Comparison of ENCODE assay signal across 41 mouse cellular contexts in the genomic region with DNA sequence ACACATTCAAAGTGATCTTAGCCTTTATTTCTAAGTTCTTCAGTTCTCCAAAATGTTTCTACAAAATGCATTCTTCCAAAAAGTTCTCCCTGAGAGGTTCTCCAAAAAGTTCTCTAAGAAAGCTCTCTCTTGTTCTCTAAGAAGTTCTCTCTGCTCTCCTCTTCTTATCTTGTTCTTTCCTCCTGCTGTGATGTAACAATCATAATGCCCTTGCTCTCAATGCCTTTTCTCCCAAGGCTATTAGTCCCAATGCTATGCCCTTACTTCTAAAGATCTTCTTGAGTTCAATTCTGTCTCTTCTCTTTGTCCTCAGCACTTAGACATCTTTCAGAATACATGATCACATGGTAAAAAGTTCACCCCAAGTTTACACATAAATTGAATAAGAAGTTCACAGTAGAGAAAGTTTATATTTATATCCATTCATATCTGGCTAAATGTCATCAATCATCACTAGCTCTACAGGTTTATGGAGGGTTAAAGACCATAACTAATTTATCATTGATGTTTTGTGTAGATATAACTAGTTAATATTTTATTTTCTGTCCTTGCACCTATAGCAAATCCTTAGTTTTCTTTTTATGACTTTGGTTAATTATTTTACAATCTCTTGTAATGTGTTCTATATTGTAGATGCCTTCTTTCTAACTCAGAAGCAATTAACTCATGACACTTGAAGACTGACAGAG. TPM values are rescaled to one million over a fixed set of nuclear protein-coding genes. Genes with fewer than 3 reads are reported as not detected.
"Had no signal": no experiment of that assay in that cellular context is flagged by ENCODE, and none has a peak within 500 bp of the region (broad histone marks: within the 10 kb centered on the region; RNA-seq: fewer than 3 reads in every experiment).

No protein-coding gene starts in this region.

- H3K9me3 ChIP-seq: heart, embryonic 10.5 days; heart, embryonic 13.5 days; heart, embryonic 15.5 days; hindbrain, embryonic 10.5 days; hindbrain, embryonic 12.5 days; hindbrain, embryonic 13.5 days; hindbrain, embryonic 15.5 days; kidney, embryonic 15.5 days had no signal

- H3K4me2 ChIP-seq: heart, embryonic 11.5 days; heart, embryonic 12.5 days; heart, embryonic 13.5 days; heart, embryonic 15.5 days; hindbrain, embryonic 12.5 days; hindbrain, embryonic 13.5 days; hindbrain, embryonic 14.5 days; hindbrain, embryonic 15.5 days; kidney, embryonic 15.5 days had no signal

- H3K4me3 ChIP-seq: heart, embryonic 10.5 days; heart, embryonic 12.5 days; heart, embryonic 13.5 days; heart, embryonic 15.5 days; hindbrain, embryonic 10.5 days; hindbrain, embryonic 12.5 days; hindbrain, embryonic 13.5 days; hindbrain, embryonic 15.5 days; kidney, embryonic 15.5 days; layer of hippocampus, adult 2 months; left cerebral cortex, adult 2 months had no signal

- ATAC-seq: hindbrain, embryonic 16.5 days; hindbrain, postnatal 0 days; inflammation-experienced regulatory T-cells, adult 6 months had no signal

- H3K27me3 ChIP-seq: heart, embryonic 12.5 days; heart, embryonic 13.5 days; heart, embryonic 15.5 days; hindbrain, embryonic 12.5 days; hindbrain, embryonic 13.5 days; hindbrain, embryonic 15.5 days; kidney, embryonic 15.5 days had no signal

- H3K9ac ChIP-seq: heart, embryonic 12.5 days; heart, embryonic 13.5 days; heart, embryonic 15.5 days; hindbrain, embryonic 12.5 days; hindbrain, embryonic 13.5 days; hindbrain, embryonic 14.5 days; hindbrain, embryonic 15.5 days; kidney, embryonic 15.5 days had no signal

- DNase-seq: heart, postnatal 10 days; heart, postnatal 14 days; heart, postnatal 36 days; heart, postnatal 4 days; kidney, adult 11 months; kidney, adult 18-20 months; kidney, adult 2 months; kidney, adult 8-10 months; kidney, adult 9 months; kidney, postnatal 10 days; kidney, postnatal 14 days; kidney, postnatal 25 days; kidney, postnatal 36 days; kidney, postnatal 4 days; layer of hippocampus, adult 9-11 months; layer of hippocampus, postnatal 36 days had no signal

- H3K4me1 ChIP-seq: heart, embryonic 10.5 days; heart, embryonic 12.5 days; heart, embryonic 13.5 days; heart, embryonic 15.5 days; hindbrain, embryonic 10.5 days; hindbrain, embryonic 12.5 days; hindbrain, embryonic 13.5 days; hindbrain, embryonic 15.5 days; kidney, embryonic 15.5 days had no signal

- H3K27ac ChIP-seq: heart, embryonic 10.5 days; heart, embryonic 13.5 days; heart, embryonic 15.5 days; hindbrain, embryonic 10.5 days; hindbrain, embryonic 12.5 days; hindbrain, embryonic 13.5 days; hindbrain, embryonic 14.5 days; hindbrain, embryonic 15.5 days; hindbrain, postnatal 0 days; kidney, embryonic 15.5 days; kidney, postnatal 0 days; layer of hippocampus, adult 2 months; left cerebral cortex, adult 2 months had no signal

- H3K36me3 ChIP-seq: heart, embryonic 10.5 days; heart, embryonic 12.5 days; heart, embryonic 13.5 days; heart, embryonic 15.5 days; hindbrain, embryonic 10.5 days; hindbrain, embryonic 12.5 days; hindbrain, embryonic 13.5 days; hindbrain, embryonic 15.5 days; kidney, embryonic 15.5 days had no signal

RNA-seq across cellular contexts. Expression of gene Olfr1406, which starts 16.1 kb away (rescaled TPM):
- polyA plus RNA-seq: heart, embryonic 10.5 days; heart, embryonic 11.5 days; heart, embryonic 12.5 days; heart, embryonic 13.5 days; heart, embryonic 14.5 days; heart, embryonic 15.5 days; heart, embryonic 16.5 days; heart, postnatal 0 days; hindbrain, embryonic 10.5 days; hindbrain, embryonic 11.5 days; hindbrain, embryonic 12.5 days; hindbrain, embryonic 13.5 days; hindbrain, embryonic 14.5 days; hindbrain, embryonic 15.5 days; hindbrain, embryonic 16.5 days; hindbrain, postnatal 0 days; inflammation-experienced regulatory T-cells, adult 6 months; intestine, embryonic 14.5 days; kidney, adult 2 months; kidney, embryonic 14.5 days; kidney, embryonic 15.5 days; kidney, embryonic 16.5 days; kidney, postnatal 0 days; large intestine, adult 2 months had no signal

RNA-seq across cellular contexts. Expression of gene Olfr218, which starts 23.3 kb away (rescaled TPM):
- polyA plus RNA-seq: heart, embryonic 10.5 days; heart, embryonic 11.5 days; heart, embryonic 12.5 days; heart, embryonic 13.5 days; heart, embryonic 14.5 days; heart, embryonic 15.5 days; heart, embryonic 16.5 days; heart, postnatal 0 days; hindbrain, embryonic 10.5 days; hindbrain, embryonic 11.5 days; hindbrain, embryonic 12.5 days; hindbrain, embryonic 13.5 days; hindbrain, embryonic 14.5 days; hindbrain, embryonic 15.5 days; hindbrain, embryonic 16.5 days; hindbrain, postnatal 0 days; inflammation-experienced regulatory T-cells, adult 6 months; intestine, embryonic 14.5 days; kidney, adult 2 months; kidney, embryonic 14.5 days; kidney, embryonic 15.5 days; kidney, embryonic 16.5 days; kidney, postnatal 0 days; large intestine, adult 2 months had no signal

RNA-seq across cellular contexts. Expression of gene Olfr1408, which starts 37.1 kb away (rescaled TPM):
- polyA plus RNA-seq: heart, embryonic 10.5 days; heart, embryonic 11.5 days; heart, embryonic 12.5 days; heart, embryonic 13.5 days; heart, embryonic 14.5 days; heart, embryonic 15.5 days; heart, embryonic 16.5 days; heart, postnatal 0 days; hindbrain, embryonic 10.5 days; hindbrain, embryonic 11.5 days; hindbrain, embryonic 12.5 days; hindbrain, embryonic 13.5 days; hindbrain, embryonic 14.5 days; hindbrain, embryonic 15.5 days; hindbrain, embryonic 16.5 days; hindbrain, postnatal 0 days; inflammation-experienced regulatory T-cells, adult 6 months; intestine, embryonic 14.5 days; kidney, adult 2 months; kidney, embryonic 14.5 days; kidney, embryonic 15.5 days; kidney, embryonic 16.5 days; kidney, postnatal 0 days; large intestine, adult 2 months had no signal

RNA-seq across cellular contexts. Expression of gene Olfr1404, which starts 37.9 kb away (rescaled TPM):
- polyA plus RNA-seq: heart, embryonic 10.5 days; heart, embryonic 11.5 days; heart, embryonic 12.5 days; heart, embryonic 13.5 days; heart, embryonic 14.5 days; heart, embryonic 15.5 days; heart, embryonic 16.5 days; heart, postnatal 0 days; hindbrain, embryonic 10.5 days; hindbrain, embryonic 11.5 days; hindbrain, embryonic 12.5 days; hindbrain, embryonic 13.5 days; hindbrain, embryonic 14.5 days; hindbrain, embryonic 15.5 days; hindbrain, embryonic 16.5 days; hindbrain, postnatal 0 days; inflammation-experienced regulatory T-cells, adult 6 months; intestine, embryonic 14.5 days; kidney, adult 2 months; kidney, embryonic 14.5 days; kidney, embryonic 15.5 days; kidney, embryonic 16.5 days; kidney, postnatal 0 days; large intestine, adult 2 months had no signal

RNA-seq across cellular contexts. Expression of gene Fcer1a, which starts 52.7 kb away (rescaled TPM):
- polyA plus RNA-seq: heart, embryonic 10.5 days; heart, embryonic 11.5 days; heart, embryonic 12.5 days; heart, embryonic 13.5 days; heart, embryonic 14.5 days; heart, embryonic 15.5 days; heart, embryonic 16.5 days; hindbrain, embryonic 10.5 days; hindbrain, embryonic 11.5 days; hindbrain, embryonic 12.5 days; hindbrain, embryonic 13.5 days; hindbrain, embryonic 14.5 days; hindbrain, embryonic 15.5 days; hindbrain, embryonic 16.5 days; hindbrain, postnatal 0 days; inflammation-experienced regulatory T-cells, adult 6 months; intestine, embryonic 14.5 days; kidney, adult 2 months; kidney, embryonic 14.5 days; kidney, embryonic 16.5 days; kidney, postnatal 0 days had no signal
